Comparison of ENCODE assay signal across 9 mouse cellular contexts in the genomic region with DNA sequence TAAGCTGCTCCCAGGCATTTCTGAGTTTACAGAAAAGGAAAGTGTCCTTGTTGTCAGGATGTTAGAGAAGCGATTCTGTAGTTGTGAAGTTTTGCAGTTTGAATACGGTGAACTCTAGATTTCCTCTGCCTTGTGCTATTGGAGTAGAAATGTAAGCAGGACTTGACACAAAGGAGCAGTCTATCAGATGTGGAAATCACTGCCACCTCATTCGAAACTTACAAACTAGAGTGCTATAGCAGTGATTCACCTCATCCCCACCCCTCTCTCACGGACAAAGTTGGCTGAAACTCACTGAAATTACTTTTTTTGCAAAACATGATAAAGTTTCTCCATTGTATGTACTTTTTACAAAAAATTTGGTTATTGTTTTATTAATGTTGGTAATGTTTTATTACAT. TPM values are rescaled to one million over a fixed set of nuclear protein-coding genes. Genes with fewer than 3 reads are reported as not detected.
DNase-seq lines count a peak whose midpoint lies in the region; ATAC-seq and TF ChIP-seq lines count a peak whose summit lies in the region.
"Had no signal": no experiment of that assay in that cellular context is flagged by ENCODE, and none has a peak within 500 bp of the region (broad histone marks: within the 10 kb centered on the region; RNA-seq: fewer than 3 reads in every experiment).

No protein-coding gene starts in this region.

- 77% methylated on average over 4 of the region's 4 CpGs for WGBS in heart, postnatal 0 days
- 66% methylated on average over 4 of the region's 4 CpGs for WGBS in heart, adult 2 months
- 84% methylated on average over 4 of the region's 4 CpGs for WGBS in embryonic facial prominence, embryonic 10.5 days
- 73% methylated on average over 4 of the region's 4 CpGs for WGBS in intestine, embryonic 16.5 days
- whole genome bisulfite sequencing in midbrain, embryonic 16.5 days = 91% methylated on average over 4 of the region's 4 CpGs

- intact Hi-C loops in heart, adult 2 months (cut with DNase I) = loop anchor here (5.0 kb wide), 1 partner anchor 237 kb away; the partner anchor contains the start of genes Cdkl3 and Ube2b

- no peaks in the 10 kb centered on the region for H3K27me3 ChIP-seq in heart, postnatal 0 days (ENCODE audit: control insufficient read depth, insufficient read depth, low read length)
- H3K27me3 ChIP-seq in heart, adult 2 months (ENCODE audit: control insufficient read depth, insufficient read depth, low read length) = no peaks in the 10 kb centered on the region
- H3K27me3 ChIP-seq in embryonic facial prominence, embryonic 10.5 days (replicated peaks; ENCODE audit: low read depth, poor library complexity, severe bottlenecking) = 0 out of 2 replicates have a peak, but pooled peaks cover 5% of the 10 kb centered on the region
- H3K27me3 ChIP-seq in intestine, embryonic 16.5 days (replicated peaks; ENCODE audit: control insufficient read depth, insufficient read depth, low read length) = no peaks in the 10 kb centered on the region
- peaks cover 6% of the 10 kb centered on the region; the same call in 1 of the 2 replicates for H3K27me3 ChIP-seq in midbrain, embryonic 16.5 days (ENCODE audit: control insufficient read depth, insufficient read depth, low read depth, low read length)

- H3K4me3 ChIP-seq in heart, postnatal 0 days (ENCODE audit: low read depth, low read length) = no peak overlapping the region; the same call in 1 of the 2 replicates
- H3K4me3 ChIP-seq in heart, adult 2 months = no peak overlapping the region
- peak overlapping the region; percentile 83 for H3K4me3 ChIP-seq in embryonic facial prominence, embryonic 10.5 days
- H3K4me3 ChIP-seq in intestine, embryonic 16.5 days (ENCODE audit: low read length) = peak overlapping the region; percentile 98
- H3K4me3 ChIP-seq in midbrain, embryonic 16.5 days (ENCODE audit: low read depth, low read length) = peak overlapping the region; percentile 92; the same call in 1 of the 2 replicates

- TF ChIP-seq POLR2A in heart, adult 2 months (IDR thresholded peaks at IDR 0.05; ENCODE audit: insufficient read depth, low read depth, low read length) = no peak

- H3K36me3 ChIP-seq in heart, postnatal 0 days (replicated peaks; ENCODE audit: control insufficient read depth, insufficient read depth, low read length) = no peaks in the 10 kb centered on the region
- H3K36me3 ChIP-seq in heart, adult 2 months (ENCODE audit: control insufficient read depth, insufficient read depth, low read length) = peaks cover 4% of the 10 kb centered on the region
- H3K36me3 ChIP-seq in embryonic facial prominence, embryonic 10.5 days (replicated peaks) = no peaks in the 10 kb centered on the region
- no peaks in the 10 kb centered on the region for H3K36me3 ChIP-seq in intestine, embryonic 16.5 days (ENCODE audit: control insufficient read depth, insufficient read depth, low read length)
- H3K36me3 ChIP-seq in midbrain, embryonic 16.5 days (ENCODE audit: control insufficient read depth, insufficient read depth, low read length) = no peaks in the 10 kb centered on the region

- no peak for TF ChIP-seq EP300 in heart, postnatal 0 days (IDR thresholded peaks at IDR 0.05; ENCODE audit: low read depth)
- no peak for TF ChIP-seq EP300 in heart, adult 2 months (IDR thresholded peaks at IDR 0.05; ENCODE audit: insufficient read depth, low read depth, low read length)

- no peak for ATAC-seq in heart, postnatal 0 days (ENCODE audit: insufficient read depth, low read depth)
- ATAC-seq in intestine, embryonic 16.5 days = no peak
- no peak for ATAC-seq in midbrain, embryonic 16.5 days

- H3K9ac ChIP-seq in heart, postnatal 0 days (replicated peaks; ENCODE audit: low read depth, low read length) = no peak overlapping the region
- H3K9ac ChIP-seq in heart, adult 2 months (ENCODE audit: low read depth, low read length) = no peak overlapping the region
- peak overlapping the region; percentile 39 for H3K9ac ChIP-seq in intestine, embryonic 16.5 days (ENCODE audit: low read depth, low read length)
- H3K9ac ChIP-seq in midbrain, embryonic 16.5 days (ENCODE audit: low read depth, low read length) = no peak overlapping the region

- no peaks in the 10 kb centered on the region for H3K9me3 ChIP-seq in heart, postnatal 0 days (replicated peaks; ENCODE audit: control insufficient read depth, low read length)
- no peaks in the 10 kb centered on the region for H3K9me3 ChIP-seq in embryonic facial prominence, embryonic 10.5 days
- H3K9me3 ChIP-seq in intestine, embryonic 16.5 days (ENCODE audit: control insufficient read depth, low read length) = no peaks in the 10 kb centered on the region
- H3K9me3 ChIP-seq in midbrain, embryonic 16.5 days (replicated peaks; ENCODE audit: control insufficient read depth, low read length, poor library complexity, severe bottlenecking) = no peaks in the 10 kb centered on the region

- peaks cover 12% of the 10 kb centered on the region; the same call in 1 of the 2 replicates for H3K4me1 ChIP-seq in heart, postnatal 0 days (ENCODE audit: control insufficient read depth, insufficient read depth)
- peaks cover 7% of the 10 kb centered on the region for H3K4me1 ChIP-seq in heart, adult 2 months (ENCODE audit: control insufficient read depth, insufficient read depth, low read length)
- H3K4me1 ChIP-seq in embryonic facial prominence, embryonic 10.5 days = peaks cover 18% of the 10 kb centered on the region
- H3K4me1 ChIP-seq in intestine, embryonic 16.5 days (ENCODE audit: control insufficient read depth, insufficient read depth, low read length) = peaks cover 9% of the 10 kb centered on the region; the same call in 1 of the 2 replicates
- H3K4me1 ChIP-seq in midbrain, embryonic 16.5 days (ENCODE audit: control insufficient read depth, insufficient read depth, low read length) = peaks cover 22% of the 10 kb centered on the region

- no peak for TF ChIP-seq CTCF in heart, postnatal 0 days (IDR thresholded peaks at IDR 0.05; ENCODE audit: low read depth)
- no peak for TF ChIP-seq CTCF in heart, adult 2 months (IDR thresholded peaks at IDR 0.05)

- peaks cover 3% of the 10 kb centered on the region for H3K79me2 ChIP-seq in heart, adult 2 months (replicated peaks; ENCODE audit: control insufficient read depth, insufficient read depth, low read length)

- peak overlapping the region; percentile 75; the same call in 1 of the 2 replicates for H3K4me2 ChIP-seq in heart, postnatal 0 days (ENCODE audit: low read depth, low read length)
- peak overlapping the region; percentile 73 for H3K4me2 ChIP-seq in intestine, embryonic 16.5 days (ENCODE audit: low read depth, low read length)
- peak overlapping the region; percentile 88 for H3K4me2 ChIP-seq in midbrain, embryonic 16.5 days (ENCODE audit: low read length)

- DNase-seq in heart, postnatal 0 days (ENCODE audit: low spot score) = no peak
- DNase-seq in heart, adult 2 months = no peak
- no peak for DNase-seq in embryonic facial prominence, embryonic 10.5 days (ENCODE audit: low spot score)
- no peak for DNase-seq in layer of hippocampus, postnatal 10 days (ENCODE audit: low spot score in 2 of 2)
- DNase-seq in testis, postnatal 10 days (ENCODE audit: low spot score) = no peak
- DNase-seq in thymus, postnatal 25 days = no peak
- DNase-seq: cerebellum, adult 18-20 months had no signal

- H3K27ac ChIP-seq in heart, postnatal 0 days (ENCODE audit: low read depth) = no peak overlapping the region
- no peak overlapping the region for H3K27ac ChIP-seq in heart, adult 2 months
- no peak overlapping the region for H3K27ac ChIP-seq in embryonic facial prominence, embryonic 10.5 days (replicated peaks)
- peak overlapping the region; percentile 16; the same call in 1 of the 2 replicates for H3K27ac ChIP-seq in intestine, embryonic 16.5 days (ENCODE audit: low read length)
- H3K27ac ChIP-seq in midbrain, embryonic 16.5 days (ENCODE audit: low read length) = no peak overlapping the region

RNA-seq across cellular contexts. Expression of gene Sar1b, which starts 1.3 kb away (rescaled TPM):
- 124 and 134 TPM in 2 replicates for total RNA-seq in heart, postnatal 0 days (2014; rRNA removed; ENCODE audit: low replicate concordance)
- 194 and 196 TPM in 2 replicates for polyA plus RNA-seq in heart, postnatal 0 days (2015; fragmentation: Nextera tagmentation; extraction: Ambion mirVana)
- 100 to 1,000 TPM; 123 to 149 TPM for total RNA-seq in heart, adult 2 months (2021)
- polyA plus RNA-seq in heart, adult 2 months (2012; rRNA removed) = 64.2 and 131 TPM in 2 replicates
- 94.9 and 105 TPM in 2 replicates for polyA plus RNA-seq in embryonic facial prominence, embryonic 10.5 days (2016; fragmentation: Nextera tagmentation; extraction: Ambion mirVana)
- polyA plus RNA-seq in intestine, embryonic 16.5 days (2015; fragmentation: Nextera tagmentation; extraction: Ambion mirVana) = 218 and 226 TPM in 2 replicates
- 184 and 206 TPM in 2 replicates for polyA plus RNA-seq in midbrain, embryonic 16.5 days (2015; fragmentation: Nextera tagmentation; extraction: Ambion mirVana)
- total RNA-seq in layer of hippocampus, postnatal 10 days (2021) = 10 to 100 TPM; 75.5 to 82.7 TPM

RNA-seq across cellular contexts. Expression of gene Sec24a, which starts 1.4 kb away (rescaled TPM):
- total RNA-seq in heart, postnatal 0 days (2014; rRNA removed; ENCODE audit: low replicate concordance) = 8.3 and 11.8 TPM in 2 replicates
- 6.2 and 7.3 TPM in 2 replicates for polyA plus RNA-seq in heart, postnatal 0 days (2015; fragmentation: Nextera tagmentation; extraction: Ambion mirVana)
- 10 to 100 TPM; 15.3 to 16.6 TPM for total RNA-seq in heart, adult 2 months (2021)
- polyA plus RNA-seq in heart, adult 2 months (2012; rRNA removed) = 9.3 and 12.3 TPM in 2 replicates
- 13.5 and 14.3 TPM in 2 replicates for polyA plus RNA-seq in embryonic facial prominence, embryonic 10.5 days (2016; fragmentation: Nextera tagmentation; extraction: Ambion mirVana)
- 21.2 and 27.6 TPM in 2 replicates for polyA plus RNA-seq in intestine, embryonic 16.5 days (2015; fragmentation: Nextera tagmentation; extraction: Ambion mirVana)
- 15.2 and 16.5 TPM in 2 replicates for polyA plus RNA-seq in midbrain, embryonic 16.5 days (2015; fragmentation: Nextera tagmentation; extraction: Ambion mirVana)
- 10 to 100 TPM; 24.8 to 25.8 TPM for total RNA-seq in layer of hippocampus, postnatal 10 days (2021)

Comparison
In these comparisons a context has a peak if more than half of its experiments do, and no peak if none do; other contexts are left out.
1. H3K4me3 ChIP-seq: peak in embryonic facial prominence, embryonic 10.5 days (single experiment), intestine, embryonic 16.5 days (single experiment) and midbrain, embryonic 16.5 days (single experiment); none in heart, postnatal 0 days (single experiment) and heart, adult 2 months (single experiment).
2. Peak in every context shown above with its lines, with median percentiles within 50 percentile points of each other: H3K4me2 ChIP-seq.